Mouse (Mus musculus) liver, postnatal 0 days (tissue): ENCODE data around the gene Pole2. TPM values are rescaled to one million over a fixed set of nuclear protein-coding genes. Genes with fewer than 3 reads are reported as not detected.

Experiments
- ATAC-seq: fragments of 200-750 bp; cut with Nextera tagmentation; 2 replicates; pipeline ENCODE4 v1.8.0; 2017; ENCODE audit warnings: mild to moderate bottlenecking, moderate library complexity
- DNase-seq: peaks from one replicate; pipeline ENCODE4 v3.0.0-alpha.2; 2016
- H3K27ac ChIP-seq: fragments of 300-500 bp; sonication (generic); 2 replicates; pipeline ENCODE4 v1.5.1; 2014; ENCODE audit warnings: antibody characterized with exemption, moderate library complexity, mild to moderate bottlenecking, low read depth
- H3K27me3 ChIP-seq: fragments of 300-500 bp; sonication (generic); 2 replicates; pipeline ENCODE4 v1.6.1; 2014; ENCODE audit warnings: low read length, control low read depth, mixed read lengths; ENCODE audit not compliant: insufficient read depth
- H3K36me3 ChIP-seq: fragments of 300-500 bp; sonication (generic); replicated peaks from 2 replicates; pipeline ENCODE4 v1.6.1; 2014; ENCODE audit warnings: mild to moderate bottlenecking, control low read depth, low read length, moderate library complexity, mixed read lengths; ENCODE audit not compliant: insufficient read depth
- H3K4me1 ChIP-seq: fragments of 300-500 bp; sonication (generic); 2 replicates; pipeline ENCODE4 v1.6.1; 2014; ENCODE audit warnings: antibody characterized with exemption, mild to moderate bottlenecking, control low read depth; ENCODE audit not compliant: insufficient read depth
- H3K4me2 ChIP-seq: fragments of 300-500 bp; sonication (generic); 2 replicates; pipeline ENCODE4 v1.6.1; 2014; ENCODE audit warnings: low read depth, mild to moderate bottlenecking, low read length, moderate library complexity, mixed read lengths
- H3K4me3 ChIP-seq: fragments of 300-500 bp; sonication (generic); 2 replicates; pipeline ENCODE4 v1.5.1; 2014; ENCODE audit warnings: low read depth, low read length
- H3K9ac ChIP-seq: fragments of 300-500 bp; sonication (generic); replicated peaks from 2 replicates; pipeline ENCODE4 v1.6.1; 2014; ENCODE audit warnings: mild to moderate bottlenecking, moderate library complexity
- H3K9me3 ChIP-seq: fragments of 300-500 bp; sonication (generic); 2 replicates; pipeline ENCODE4 v1.6.1; 2016; ENCODE audit warnings: mild to moderate bottlenecking, control low read depth, low read length, mixed read lengths
- CTCF ChIP-seq: sonication (generic); IDR thresholded peaks from 2 replicates; pipeline ENCODE4 v1.5.1; 2016; ENCODE audit warnings: antibody characterized with exemption, low read depth
- EP300 ChIP-seq: IDR thresholded peaks from 2 replicates; pipeline ENCODE4 v1.6.1; 2016; ENCODE audit warnings: antibody characterized with exemption, low read depth, mild to moderate bottlenecking
- WGBS: fragments of 180-500 bp; shearing (Covaris S2); extraction: QIAGEN DNeasy Blood & Tissue Kit; methylation state at CpG from one replicate; pipeline ENCODE4 v1.1.7; 2014; ENCODE audit not compliant: insufficient replicate concordance; 5-methylcytosine and 5-hydroxymethylcytosine counted together
- polyA plus RNA-seq: library from polyadenylated mRNA; unstranded; fragments of >200 nt; fragmentation: Nextera tagmentation; extraction: Ambion mirVana; gene quantifications from 2 replicates; pipeline ENCODE4 v1.2.1, GENCODE M21; 2015

The Pole2 gene
- polyA plus RNA-seq, 1 experiment from 2014 or later = 9.3 TPM

GRCm38 (mm10) chr12:69214393-69214792, 13.6 kb downstream of the Pole2 start:
- WGBS = 78% methylated on average over 7 of the region's 7 CpGs
- H3K36me3 ChIP-seq = peaks cover 45% of the 10 kb centered on the region
- ATAC-seq (no peak), DNase-seq (no peak)
- no peak overlapping the region for H3K27ac ChIP-seq
- no peaks in the 10 kb centered on the region for H3K27me3 ChIP-seq
- H3K4me3 ChIP-seq = no peak overlapping the region
- H3K4me1 ChIP-seq = no peaks in the 10 kb centered on the region
- TF ChIP-seq CTCF = no peak
- no peaks in the 10 kb centered on the region for H3K9me3 ChIP-seq
- no peak overlapping the region for H3K9ac ChIP-seq
- H3K4me2 ChIP-seq = no peak overlapping the region

DNA sequence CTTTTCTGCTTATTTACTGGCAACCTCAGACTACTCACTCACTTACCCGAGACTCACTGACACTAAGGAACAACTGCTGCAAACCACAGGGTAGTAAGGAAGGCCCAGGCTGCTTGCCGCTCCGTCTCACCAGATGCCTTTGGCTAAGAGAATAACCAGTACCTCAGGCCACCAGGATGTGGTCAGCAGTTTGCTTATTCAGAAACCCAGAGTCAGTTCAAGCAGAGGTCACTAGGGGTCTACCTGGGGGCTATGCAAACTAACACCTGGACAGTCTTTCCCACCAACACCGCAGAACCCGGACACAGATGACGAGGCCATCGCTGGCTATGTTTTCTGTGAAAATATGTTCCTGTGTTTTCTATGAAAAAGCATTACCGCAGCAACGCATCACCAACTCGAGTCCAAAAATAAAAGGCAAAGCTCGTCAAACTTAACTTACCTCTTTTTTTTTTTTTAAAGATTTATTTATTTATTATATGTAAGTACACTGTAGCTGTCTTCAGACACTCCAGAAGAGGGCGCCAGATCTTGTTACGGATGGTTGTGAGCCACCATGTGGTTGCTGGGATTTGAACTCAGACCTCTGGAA, 14.7 kb downstream of the Pole2 start:
- Histone ChIP-seq H3K4me1 (no peaks in the 10 kb centered on the region), H3K9ac (no peak overlapping the region), H3K4me2 (no peak overlapping the region), H3K4me3 (no peak overlapping the region), H3K36me3 (peaks cover 41% of the 10 kb centered on the region), H3K9me3 (no peaks in the 10 kb centered on the region), H3K27me3 (no peaks in the 10 kb centered on the region), H3K27ac (no peak overlapping the region)
- no peak for ATAC-seq
- TF ChIP-seq CTCF (0 out of 2 replicates have a peak, but pooled peaks have one; percentile 1), EP300 (no peak)
- no peak for DNase-seq
- 90% methylated on average over 13 of the region's 13 CpGs for WGBS

DNA sequence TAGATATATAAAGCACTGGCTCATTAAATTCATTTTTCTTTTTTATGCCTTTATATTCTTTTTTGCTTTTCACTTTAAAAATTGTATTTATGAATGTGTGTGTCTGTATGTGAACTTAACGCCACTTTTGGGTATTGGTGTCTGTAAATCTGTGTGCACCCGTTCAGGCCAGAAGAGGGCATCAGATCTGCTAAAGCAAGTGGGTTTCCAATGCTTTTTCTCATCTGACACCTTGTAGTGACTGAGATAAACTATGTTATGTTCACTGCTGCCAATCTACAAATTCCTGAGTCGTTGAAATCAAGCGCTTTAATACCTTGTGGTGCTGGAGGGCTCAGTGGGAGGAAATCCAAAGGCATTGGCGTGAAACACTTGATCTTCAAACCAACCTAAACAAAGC, 16.9 kb downstream of the Pole2 start:
- Histone ChIP-seq H3K4me3 (no peak overlapping the region), H3K27ac (no peak overlapping the region), H3K36me3 (peaks cover 33% of the 10 kb centered on the region), H3K27me3 (no peaks in the 10 kb centered on the region), H3K4me1 (no peaks in the 10 kb centered on the region), H3K4me2 (no peak overlapping the region), H3K9me3 (no peaks in the 10 kb centered on the region), H3K9ac (no peak overlapping the region)
- no peak for ATAC-seq
- WGBS = 78% methylated on average over 5 of the region's 5 CpGs
- TF ChIP-seq EP300 (no peak), CTCF (peak; percentile 52)
- DNase-seq = no peak

DNA sequence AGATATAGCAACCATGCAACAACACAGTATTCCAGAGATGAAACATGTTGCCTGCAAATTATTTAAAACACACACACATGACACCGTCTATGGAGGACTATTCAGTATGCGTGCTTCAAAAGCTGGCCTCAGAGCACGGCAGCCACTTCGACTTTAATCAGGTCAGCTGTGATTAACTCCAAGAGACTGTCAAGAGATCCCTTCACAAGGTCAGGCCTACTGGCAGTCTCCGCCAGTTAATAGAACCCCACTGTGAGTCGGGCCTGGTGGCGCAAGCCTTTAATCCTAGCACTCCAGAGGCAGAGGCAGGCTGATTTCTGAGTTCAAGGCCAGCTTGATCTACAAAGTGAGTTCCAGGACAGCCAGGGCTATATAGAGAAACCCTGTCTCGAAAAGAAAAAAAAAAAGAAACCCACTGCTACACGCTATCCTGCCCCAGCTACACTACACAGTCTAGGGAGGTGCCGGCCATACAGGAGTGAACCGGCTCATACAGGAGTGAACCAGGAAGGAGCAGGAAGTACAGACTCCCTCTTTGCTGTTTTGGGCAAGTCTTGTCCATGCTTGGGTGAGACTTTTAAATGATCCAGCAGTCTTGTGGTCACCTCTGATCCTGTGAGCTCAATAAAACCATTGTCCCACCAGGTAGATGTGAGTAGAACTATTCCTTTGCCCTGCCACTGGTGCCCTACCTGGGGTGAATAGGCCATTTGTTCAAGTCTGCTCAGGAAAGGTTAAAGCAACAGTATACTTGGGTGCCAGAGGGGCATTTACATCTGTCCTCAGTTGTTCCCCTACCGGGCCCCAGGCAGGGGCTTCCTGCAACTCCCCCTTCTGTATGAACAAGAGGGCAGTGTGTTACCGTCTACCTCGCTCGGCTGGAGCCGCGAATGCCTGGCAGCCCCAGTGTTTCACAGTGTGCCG, 17.7 kb downstream of the Pole2 start:
- Histone ChIP-seq H3K36me3 (peaks cover 33% of the 10 kb centered on the region), H3K27ac (no peak overlapping the region), H3K9ac (no peak overlapping the region), H3K27me3 (no peaks in the 10 kb centered on the region), H3K4me1 (no peaks in the 10 kb centered on the region), H3K9me3 (no peaks in the 10 kb centered on the region), H3K4me2 (no peak overlapping the region), H3K4me3 (no peak overlapping the region)
- WGBS = 90% methylated on average over 18 of the region's 18 CpGs
- no peak for DNase-seq
- TF ChIP-seq EP300 (no peak), CTCF (no peak)
- ATAC-seq = no peak

- Histone ChIP-seq H3K27ac (no peak overlapping the region), H3K4me1 (no peaks in the 10 kb centered on the region), H3K9me3 (no peaks in the 10 kb centered on the region), H3K4me3 (no peak overlapping the region), H3K9ac (no peak overlapping the region), H3K36me3 (peaks cover 29% of the 10 kb centered on the region), H3K4me2 (no peak overlapping the region), H3K27me3 (no peaks in the 10 kb centered on the region)
- WGBS = 87% methylated on average over 2 of the region's 2 CpGs
- ATAC-seq = no peak
- TF ChIP-seq CTCF = peak; percentile 50
- TF ChIP-seq EP300 = no peak
- no peak for DNase-seq
Measured at GRCm38 (mm10) chr12:69208520-69208919, 19.5 kb downstream of the Pole2 start.

GRCm38 (mm10) chr12:69207926-69208325, 20.1 kb downstream of the Pole2 start:
- Histone ChIP-seq H3K4me1 (no peaks in the 10 kb centered on the region), H3K9me3 (no peaks in the 10 kb centered on the region), H3K36me3 (peaks cover 28% of the 10 kb centered on the region), H3K4me3 (no peak overlapping the region), H3K27ac (no peak overlapping the region), H3K4me2 (no peak overlapping the region), H3K9ac (no peak overlapping the region), H3K27me3 (no peaks in the 10 kb centered on the region)
- ATAC-seq (no peak), DNase-seq (no peak)
- 97% methylated on average over 7 of the region's 7 CpGs for WGBS
- TF ChIP-seq EP300 (no peak), CTCF (no peak)
